Mouse (Mus musculus) left cerebral cortex, postnatal 36 days (tissue): Measurements from ENCODE around the gene Gm8906. TPM values are rescaled to one million over a fixed set of nuclear protein-coding genes. Genes with fewer than 3 reads are reported as not detected.
"Not testable (repeated sequence)": the region's sequence is repeated elsewhere in the genome, so short reads cannot be mapped to it uniquely, and the experiment has no call there.

Experiments used
- DNase-seq, 2 experiments: peaks; one replicate each; pipeline ENCODE4 v3.0.0; 2021 to 2022; ENCODE audit warnings: low spot score in 2 of 2, mixed read lengths in 1 of 2
- intact Hi-C: fragments of 180-260 bp; cut with DNase I; formaldehyde crosslinking; loops from one replicate; pipeline ENCODE4 v1.15.1; 2025
- total RNA-seq, 2 experiments: library from RNA; stranded (reverse); gene quantifications; 2 replicates each; pipeline ENCODE4 v1.2.3; 2021

Gene Gm8906
- not detected for total RNA-seq

- intact Hi-C loops, DNase-seq: not testable (repeated sequence)
These were observed at the start of gene Gm8906 for GRCm38 (mm10) chr5:11502385-11502784. TSS of gene Gm8906 (plus strand) at chr5:11502685.

Other genes starting within 250 kb of the Gm8906 start
- not detected for gene Gm8890, start 246.7 kb upstream of the Gm8906 start, total RNA-seq
- not detected for gene Speer1, start 161.2 kb upstream of the Gm8906 start, total RNA-seq
- not detected for gene Gm8897, start 86.3 kb upstream of the Gm8906 start, total RNA-seq
- gene Gm6460, start 92.2 kb downstream of the Gm8906 start, total RNA-seq, result not detected
- not detected for gene Gm8922, start 179.3 kb downstream of the Gm8906 start, total RNA-seq